Mouse (Mus musculus) right cerebral cortex, postnatal 10 days (tissue): ENCODE results near the gene Arhgef12.

Experiments used
- DNase-seq, 2 experiments: peaks; one replicate each; pipeline ENCODE4 v3.0.0; 2021; ENCODE audit warnings: low spot score in 2 of 2

The Arhgef12 gene

GRCm38 (mm10) chr9:43108721-43109120 lies 1.7 kb upstream of the Arhgef12 start:
- no peak for DNase-seq

- DNase-seq, result no peak
Observed at GRCm38 (mm10) chr9:43108081-43108480, 1.0 kb upstream of the Arhgef12 start.

GRCm38 (mm10) chr9:43107555-43107954 lies 516 bp upstream of the Arhgef12 start:
- DNase-seq, result no peak

DNA sequence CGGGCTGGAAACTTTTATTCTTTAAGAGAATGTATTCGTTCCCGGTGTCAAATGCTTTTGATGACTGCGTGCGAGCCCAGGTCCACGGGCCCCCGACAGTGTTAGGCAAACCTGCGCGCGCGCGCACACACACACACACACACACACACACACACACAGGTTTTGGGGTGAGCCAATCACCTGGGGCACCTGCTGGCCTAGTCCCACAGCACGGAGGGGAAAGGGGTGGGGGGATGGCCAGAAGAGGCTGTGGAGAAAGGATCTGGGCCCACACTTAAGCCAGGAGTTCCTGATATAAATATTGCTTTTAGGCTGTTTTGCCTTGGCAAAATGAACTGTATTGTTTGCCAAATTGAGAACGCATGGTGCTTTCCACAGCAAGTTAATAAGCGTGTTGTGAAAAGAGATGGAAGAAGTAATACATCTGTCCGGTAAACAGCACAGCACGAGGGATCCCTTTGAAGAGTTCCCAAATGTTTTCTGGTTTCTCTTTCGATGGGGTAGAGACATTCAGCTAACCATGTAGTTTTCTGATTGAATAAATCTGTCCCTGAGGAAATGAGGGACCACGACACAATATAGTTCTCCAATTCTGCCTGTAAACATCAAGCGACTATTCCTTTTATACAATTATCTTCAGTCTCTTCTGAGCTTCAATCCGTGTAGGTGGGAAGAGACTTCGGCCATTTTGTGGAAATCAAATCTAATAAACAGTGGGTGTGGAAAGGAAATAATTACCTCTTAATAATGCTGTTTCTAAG lies 433 bp downstream of the Arhgef12 start:
- DNase-seq, result peak; percentile 53 to 58

DNA sequence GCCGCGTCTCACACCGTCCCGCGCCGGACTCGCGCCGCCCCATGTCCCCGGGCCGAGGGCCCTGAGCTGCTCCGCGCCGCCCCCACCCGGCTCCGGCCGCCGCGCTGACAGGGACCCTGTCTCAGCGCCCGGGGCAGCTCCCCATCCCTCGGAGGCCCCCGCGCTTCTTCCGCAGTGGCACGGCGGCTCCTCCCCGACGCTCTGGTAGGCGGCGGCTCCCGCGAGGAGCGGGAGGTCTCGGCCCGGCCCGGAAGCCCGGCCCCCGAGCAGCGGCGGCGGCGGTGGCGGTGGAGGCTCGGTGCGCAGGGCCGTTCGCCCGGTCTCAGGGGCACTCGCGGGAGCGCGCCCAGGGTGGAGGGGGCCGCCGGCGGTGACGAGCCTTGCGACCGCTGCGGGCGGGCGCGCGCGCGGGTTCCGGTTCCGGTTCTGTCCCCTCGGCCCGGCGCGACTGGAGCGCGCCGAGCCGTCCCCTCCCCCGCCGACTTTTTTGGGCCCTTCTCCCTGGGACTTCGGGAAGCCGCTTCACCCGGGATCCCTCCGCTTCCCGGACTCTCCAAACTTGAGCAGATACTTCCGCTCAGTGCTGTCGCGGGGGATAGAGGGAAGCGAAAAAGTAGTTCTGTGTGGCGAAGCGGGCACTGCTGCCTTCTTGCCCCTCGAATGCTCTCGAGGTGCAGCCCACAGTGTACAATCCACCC lies 1.2 kb downstream of the Arhgef12 start:
- DNase-seq, result peak; percentile 95 to 96

- peak; percentile 50 to 56 for DNase-seq
Observed at GRCm38 (mm10) chr9:43104873-43105663, 2.0 kb downstream of the Arhgef12 start.

- no peak for DNase-seq
Observed at GRCm38 (mm10) chr9:43104526-43104872, 2.5 kb downstream of the Arhgef12 start.

GRCm38 (mm10) chr9:43103675-43104299 lies 3.3 kb downstream of the Arhgef12 start:
- DNase-seq, result no peak

DNA sequence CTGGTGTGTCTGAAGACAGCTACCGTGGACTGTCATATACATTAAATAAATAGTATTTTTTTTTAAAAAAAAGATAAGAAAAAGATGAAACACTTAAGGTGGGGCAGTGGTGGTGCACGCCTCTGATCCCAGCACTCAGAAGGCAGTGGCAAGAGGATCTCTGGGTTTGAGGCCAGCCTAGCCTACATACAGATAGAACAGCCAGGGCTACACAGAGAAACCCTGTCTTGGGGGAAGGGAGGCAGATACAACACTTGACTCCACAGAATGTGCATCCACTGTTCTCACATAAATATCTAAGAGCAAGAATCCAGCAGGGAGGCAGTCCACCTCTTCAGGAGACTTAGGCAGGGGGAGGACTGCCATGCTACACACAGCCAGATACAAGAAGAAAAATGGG lies 4.1 kb downstream of the Arhgef12 start:
- DNase-seq, result no peak

DNA sequence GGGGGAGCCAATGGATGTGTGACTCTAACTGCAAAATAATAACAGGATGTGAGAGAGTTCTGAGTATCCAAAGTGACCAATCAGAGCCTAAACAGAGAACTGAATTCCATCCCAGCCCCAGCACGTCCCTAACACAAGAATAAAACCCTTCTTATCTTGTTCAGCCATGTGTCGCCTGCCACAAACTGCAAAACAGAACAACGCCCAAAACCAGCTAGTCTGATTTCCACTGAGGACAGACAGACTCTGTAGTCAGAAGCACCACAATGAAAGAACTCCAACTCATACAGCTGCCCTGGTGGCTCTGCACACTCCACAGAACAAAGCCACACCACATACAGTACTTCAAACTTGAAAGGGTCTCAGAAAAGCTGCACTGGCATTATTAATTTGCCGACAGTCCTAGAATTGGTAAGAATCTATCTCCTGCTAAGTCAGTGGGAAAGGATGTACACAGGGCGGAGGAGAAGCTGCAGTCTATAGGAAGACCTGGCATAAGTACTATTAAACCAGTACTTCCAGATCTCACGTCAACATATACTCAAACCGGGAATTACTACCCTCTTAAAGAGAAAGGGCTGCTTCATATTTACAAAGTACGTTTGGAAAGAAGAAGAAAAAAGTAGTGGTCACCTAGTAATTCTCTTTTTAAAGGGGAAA lies 5.0 kb downstream of the Arhgef12 start:
- no peak for DNase-seq

DNA sequence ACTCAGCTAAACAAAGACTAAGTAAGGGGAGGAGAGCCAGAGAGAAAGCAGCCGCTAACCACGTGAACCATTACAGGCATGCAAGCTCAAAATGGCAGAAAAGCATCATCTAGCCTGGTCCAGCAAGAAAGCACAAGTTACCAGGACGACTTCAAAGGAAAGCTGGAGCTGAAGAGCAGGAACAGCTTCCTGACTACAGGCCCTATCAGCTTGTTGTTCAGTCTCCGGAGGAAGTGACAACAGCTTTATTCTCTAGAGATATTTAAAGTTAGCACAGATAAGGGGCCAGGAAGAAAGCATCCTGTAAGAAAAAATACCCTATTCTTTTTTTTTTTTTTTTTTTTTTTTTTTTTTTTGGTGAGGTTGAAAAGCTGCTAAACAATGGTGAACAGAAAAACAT lies 8.1 kb downstream of the Arhgef12 start:
- DNase-seq, result no peak

DNA sequence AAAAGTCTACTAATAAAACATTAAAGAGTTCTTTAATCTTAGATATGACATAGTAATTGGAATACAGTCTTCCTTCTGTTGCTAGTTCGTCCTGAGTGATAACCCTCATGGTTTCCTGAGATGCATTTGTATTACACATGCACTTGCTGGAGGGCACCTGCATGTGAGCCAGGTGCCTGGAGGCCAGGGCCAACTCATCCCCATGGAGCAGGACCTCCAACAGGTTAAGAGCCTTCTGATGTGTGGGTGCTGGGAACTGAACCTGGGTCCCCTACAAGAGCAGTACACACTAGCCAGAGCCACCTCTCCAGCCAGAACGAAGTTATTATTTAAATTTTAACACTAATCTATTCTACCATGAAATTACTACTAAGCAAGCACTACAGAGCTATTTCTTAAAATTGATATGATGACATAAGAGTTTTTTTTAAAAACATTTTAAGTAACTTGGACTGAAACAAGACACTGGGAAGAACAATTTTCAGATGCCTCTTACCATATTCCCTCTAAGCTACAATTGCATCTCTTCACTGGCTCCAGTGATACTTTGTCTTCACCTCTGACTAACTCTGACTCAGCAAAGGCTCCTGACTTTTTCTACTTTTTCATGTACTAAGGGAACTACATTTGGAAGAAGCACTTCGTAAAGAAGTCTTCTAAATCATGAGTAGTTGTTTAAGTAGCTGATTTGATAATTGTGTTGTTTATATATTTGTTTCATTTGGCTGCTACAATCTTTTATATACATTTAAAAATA lies 9.1 kb downstream of the Arhgef12 start:
- no peak for DNase-seq

DNA sequence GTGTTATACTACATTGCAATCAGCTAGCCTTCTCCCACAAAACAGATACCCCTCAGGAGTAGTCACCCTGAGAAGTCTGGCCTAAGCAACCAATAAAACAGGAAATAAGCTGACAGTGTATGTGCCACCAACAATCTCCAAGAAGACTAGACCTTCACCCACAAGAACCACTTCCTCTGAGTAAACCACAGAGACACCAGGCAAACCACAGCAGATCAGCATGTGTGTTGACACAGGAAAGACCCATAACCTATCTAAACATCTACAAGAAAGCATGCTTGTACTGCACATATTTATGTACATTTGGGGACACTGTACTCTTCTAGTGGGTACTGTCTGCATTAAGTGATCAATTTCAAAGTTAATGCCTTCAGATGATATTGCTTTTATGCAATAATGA lies 10.7 kb downstream of the Arhgef12 start:
- no peak for DNase-seq

DNA sequence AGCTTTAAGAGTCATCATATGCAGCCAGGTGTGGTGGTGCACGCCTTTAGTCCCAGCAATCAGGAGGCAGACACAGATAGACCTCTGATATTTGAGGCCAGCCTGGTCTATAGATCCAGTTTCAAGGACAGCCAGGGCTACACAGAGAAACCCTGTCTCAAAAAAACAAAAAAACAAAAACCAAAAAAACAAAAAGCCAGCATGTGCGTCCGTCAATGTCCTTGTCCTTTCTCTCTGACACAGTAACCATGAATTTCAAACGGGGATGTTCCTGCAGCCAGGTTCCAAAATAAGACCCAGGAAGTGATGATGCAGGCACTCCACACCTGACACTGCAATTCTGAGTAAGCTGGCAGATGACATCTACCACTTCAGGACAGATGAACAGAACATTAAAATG lies 12.2 kb downstream of the Arhgef12 start:
- DNase-seq, result no peak

GRCm38 (mm10) chr9:43093803-43094202 lies 13.2 kb downstream of the Arhgef12 start:
- DNase-seq, result no peak

- DNase-seq, result no peak
Observed at GRCm38 (mm10) chr9:43085686-43086285, 21.3 kb downstream of the Arhgef12 start.

- no peak for DNase-seq
Observed at GRCm38 (mm10) chr9:43084496-43085362, 22.3 kb downstream of the Arhgef12 start.

GRCm38 (mm10) chr9:43083441-43084055 lies 23.5 kb downstream of the Arhgef12 start:
- no peak for DNase-seq

GRCm38 (mm10) chr9:43078711-43079110 lies 28.3 kb downstream of the Arhgef12 start:
- no peak for DNase-seq
